9 mouse cellular contexts compared by ENCODE assay signal in genomic region chr5:5494269-5495005, GRCm38 (mm10). TPM values are rescaled to one million over a fixed set of nuclear protein-coding genes. Genes with fewer than 3 reads are reported as not detected.
A peak's percentile ranks its signal among the peaks of the same experiment; 100 is the strongest.
DNase-seq lines count a peak whose midpoint lies in the region; ATAC-seq and TF ChIP-seq lines count a peak whose summit lies in the region.
"Had no signal": no experiment of that assay in that cellular context is flagged by ENCODE, and none has a peak within 500 bp of the region (broad histone marks: within the 10 kb centered on the region; RNA-seq: fewer than 3 reads in every experiment).

No protein-coding gene starts in this region.

- TF ChIP-seq CTCF in layer of hippocampus, adult 2 months (conservative IDR thresholded peaks at IDR 0.05), result peak; percentile 96
- peak; percentile 84 for TF ChIP-seq CTCF in heart, postnatal 0 days (IDR thresholded peaks at IDR 0.05; ENCODE audit: low read depth)

- H3K27ac ChIP-seq in layer of hippocampus, adult 2 months, result no peak overlapping the region
- H3K27ac ChIP-seq in ES-E14 (ENCODE audit: insufficient read depth, low read depth, low read length, poor library complexity, severe bottlenecking), result no peak overlapping the region
- no peak overlapping the region for H3K27ac ChIP-seq in heart, postnatal 0 days (ENCODE audit: low read depth)
- no peak overlapping the region for H3K27ac ChIP-seq in limb, embryonic 14.5 days (replicated peaks; ENCODE audit: low read depth, low read length)
- H3K27ac ChIP-seq: embryonic facial prominence, embryonic 15.5 days had no signal

- no peak overlapping the region for H3K4me2 ChIP-seq in heart, postnatal 0 days (ENCODE audit: low read depth, low read length)
- H3K4me2 ChIP-seq in limb, embryonic 14.5 days (replicated peaks; ENCODE audit: low read depth, low read length, severe bottlenecking), result no peak overlapping the region
- H3K4me2 ChIP-seq: embryonic facial prominence, embryonic 15.5 days had no signal

- H3K27me3 ChIP-seq in heart, postnatal 0 days (ENCODE audit: control insufficient read depth, insufficient read depth, low read length), result no peaks in the 10 kb centered on the region
- no peaks in the 10 kb centered on the region for H3K27me3 ChIP-seq in limb, embryonic 14.5 days (ENCODE audit: control insufficient read depth, insufficient read depth, low read length)
- H3K27me3 ChIP-seq: embryonic facial prominence, embryonic 15.5 days had no signal

- no peak overlapping the region for H3K4me3 ChIP-seq in layer of hippocampus, adult 2 months
- H3K4me3 ChIP-seq in ES-E14 (ENCODE audit: insufficient read depth in 1 of 2, low read depth in 1 of 2, low read length in 2 of 2, poor library complexity in 1 of 2, severe bottlenecking in 1 of 2), result 0 out of 4 replicates have a peak overlapping the region, but pooled peaks of 1 of the 2 experiments have one; percentile 24
- H3K4me3 ChIP-seq in heart, postnatal 0 days (ENCODE audit: low read depth, low read length), result no peak overlapping the region
- H3K4me3 ChIP-seq in limb, embryonic 14.5 days (replicated peaks; ENCODE audit: low read length), result no peak overlapping the region
- H3K4me3 ChIP-seq: embryonic facial prominence, embryonic 15.5 days had no signal

- no peaks in the 10 kb centered on the region for H3K9me3 ChIP-seq in ES-E14 (ENCODE audit: control insufficient read depth, insufficient read depth, low read depth, low read length)
- H3K9me3 ChIP-seq in heart, postnatal 0 days (replicated peaks; ENCODE audit: control insufficient read depth, low read length), result 0 out of 2 replicates have a peak, but pooled peaks cover 4% of the 10 kb centered on the region
- no peaks in the 10 kb centered on the region for H3K9me3 ChIP-seq in limb, embryonic 14.5 days (ENCODE audit: control insufficient read depth, low read length)
- H3K9me3 ChIP-seq: embryonic facial prominence, embryonic 15.5 days had no signal

- ATAC-seq in heart, postnatal 0 days (ENCODE audit: insufficient read depth, low read depth), result 0 out of 2 replicates have a peak, but pooled peaks have one; percentile 27
- no peak; the same call in 1 of the 2 replicates for ATAC-seq in limb, embryonic 14.5 days (ENCODE audit: low FRiP score, low read depth)

- no peaks in the 10 kb centered on the region for H3K4me1 ChIP-seq in ES-E14 (ENCODE audit: control insufficient read depth in 2 of 2, insufficient read depth in 2 of 2, low read length in 2 of 2, poor library complexity in 1 of 2)
- no peaks in the 10 kb centered on the region for H3K4me1 ChIP-seq in heart, postnatal 0 days (ENCODE audit: control insufficient read depth, insufficient read depth)
- no peaks in the 10 kb centered on the region for H3K4me1 ChIP-seq in limb, embryonic 14.5 days (ENCODE audit: control insufficient read depth, insufficient read depth, low read length)
- H3K4me1 ChIP-seq: embryonic facial prominence, embryonic 15.5 days had no signal

- no peaks in the 10 kb centered on the region for H3K36me3 ChIP-seq in ES-E14 (ENCODE audit: control insufficient read depth, insufficient read depth, low read length, poor library complexity, severe bottlenecking)
- H3K36me3 ChIP-seq in heart, postnatal 0 days (replicated peaks; ENCODE audit: control insufficient read depth, insufficient read depth, low read length), result no peaks in the 10 kb centered on the region
- no peaks in the 10 kb centered on the region for H3K36me3 ChIP-seq in limb, embryonic 14.5 days (ENCODE audit: control insufficient read depth, insufficient read depth, low read length)
- H3K36me3 ChIP-seq: embryonic facial prominence, embryonic 15.5 days had no signal

- no peak for TF ChIP-seq EP300 in heart, postnatal 0 days (IDR thresholded peaks at IDR 0.05; ENCODE audit: low read depth)

- no peak overlapping the region for H3K9ac ChIP-seq in ES-E14 (ENCODE audit: insufficient read depth, low read depth, low read length, poor library complexity, severe bottlenecking)
- H3K9ac ChIP-seq in heart, postnatal 0 days (replicated peaks; ENCODE audit: low read depth, low read length), result no peak overlapping the region
- H3K9ac ChIP-seq in limb, embryonic 14.5 days (ENCODE audit: low read depth, low read length, severe bottlenecking), result no peak overlapping the region
- H3K9ac ChIP-seq: embryonic facial prominence, embryonic 15.5 days had no signal

- in situ Hi-C loops in ES-E14 (cut with MboI; ENCODE audit: low sequenced_read_pairs in 2 of 2, unreplicated experiment in 2 of 2), result loop anchor here (5.0 to 10.0 kb wide), 2 partner anchors 258 to 260 kb away; no protein-coding TSS in a partner anchor

- whole genome bisulfite sequencing in heart, postnatal 0 days, result 36% methylated on average over 16 of the region's 16 CpGs
- WGBS in limb, embryonic 14.5 days, result 42% methylated on average over 16 of the region's 16 CpGs

- DNase-seq in layer of hippocampus, adult 2 months (ENCODE audit: low spot score in 2 of 2), result peak; percentile 47 to 57
- no peak for DNase-seq in layer of hippocampus, postnatal 25 days (ENCODE audit: extremely low spot score in 1 of 2, low spot score in 1 of 2)
- DNase-seq in ES-E14 (ENCODE audit: low read depth, low spot score), result no peak
- DNase-seq in cerebellum, adult 9-10 months, result peak; percentile 69
- DNase-seq in heart, postnatal 0 days (ENCODE audit: low spot score), result peak; percentile 57
- peak; percentile 45 for DNase-seq in limb, embryonic 14.5 days (ENCODE audit: low spot score)
- DNase-seq in retina, embryonic 14.5 days (ENCODE audit: low spot score), result peak; percentile 81
- DNase-seq in urinary bladder, postnatal 36 days (ENCODE audit: low spot score in 2 of 2), result no peak

- TF ChIP-seq POLR2A in limb, embryonic 14.5 days (IDR thresholded peaks at IDR 0.05; ENCODE audit: borderline replicate concordance, extremely low read depth, insufficient read depth, insufficient read length), result no peak

TF ChIP-seq in ES-E14, 5 proteins besides CTCF, POLR2A, EP300 and RAD21:
- TF ChIP-seq HCFC1 (IDR thresholded peaks at IDR 0.05; ENCODE audit: borderline replicate concordance, insufficient read depth, low read length), result no peak
- TF ChIP-seq CHD2 (IDR thresholded peaks at IDR 0.05; ENCODE audit: low read depth, low read length), result no peak
- peak; percentile 85 for TF ChIP-seq ZC3H11A (IDR thresholded peaks at IDR 0.05; ENCODE audit: borderline replicate concordance, low read depth, low read length)
- TF ChIP-seq MAFK (IDR thresholded peaks at IDR 0.05; ENCODE audit: insufficient read depth, low read depth, low read length), result no peak
- TF ChIP-seq ZNF384 (IDR thresholded peaks at IDR 0.05; ENCODE audit: low read depth, low read length), result peak; percentile 98

RNA-seq across cellular contexts. Expression of gene 1700015F17Rik, which starts 15.5 kb away (rescaled TPM):
- not detected for total RNA-seq in layer of hippocampus, adult 2 months (2021)
- total RNA-seq in layer of hippocampus, postnatal 25 days (2021), result not detected
- total RNA-seq in ES-E14 (2012; rRNA removed), result not detected in 2 replicates
- not detected in 2 replicates for total RNA-seq in heart, postnatal 0 days (2014; rRNA removed; ENCODE audit: low replicate concordance)
- not detected in 2 replicates for polyA plus RNA-seq in heart, postnatal 0 days (2015; fragmentation: Nextera tagmentation; extraction: Ambion mirVana)
- not detected in 2 replicates for polyA plus RNA-seq in limb, embryonic 14.5 days (2012; rRNA removed)
- polyA plus RNA-seq in limb, embryonic 14.5 days (2014; fragmentation: Nextera tagmentation; extraction: Ambion mirVana), result not detected in 2 replicates
- polyA plus RNA-seq: embryonic facial prominence, embryonic 15.5 days had no signal

RNA-seq across cellular contexts. Expression of gene Cldn12, which starts 20.3 kb away (rescaled TPM):
- total RNA-seq in layer of hippocampus, adult 2 months (2021), result 10 to 100 TPM; 32.0 to 33.5 TPM
- total RNA-seq in layer of hippocampus, postnatal 25 days (2021), result 10 to 100 TPM; 27.3 TPM
- 42.9 and 52.7 TPM in 2 replicates for total RNA-seq in ES-E14 (2012; rRNA removed)
- total RNA-seq in heart, postnatal 0 days (2014; rRNA removed; ENCODE audit: low replicate concordance), result 14.5 and 16.8 TPM in 2 replicates
- 12.6 and 12.7 TPM in 2 replicates for polyA plus RNA-seq in heart, postnatal 0 days (2015; fragmentation: Nextera tagmentation; extraction: Ambion mirVana)
- 20.2 and 22.9 TPM in 2 replicates for polyA plus RNA-seq in limb, embryonic 14.5 days (2012; rRNA removed)
- polyA plus RNA-seq in limb, embryonic 14.5 days (2014; fragmentation: Nextera tagmentation; extraction: Ambion mirVana), result 13.6 and 15.8 TPM in 2 replicates

Comparison
In these comparisons a context has a peak if more than half of its experiments do, and no peak if none do; other contexts are left out.
1. DNase-seq: peak in layer of hippocampus, adult 2 months (2 of 2), cerebellum, adult 9-10 months (single experiment), heart, postnatal 0 days (single experiment), limb, embryonic 14.5 days (single experiment) and retina, embryonic 14.5 days (single experiment); none in layer of hippocampus, postnatal 25 days (0 of 2), ES-E14 (single experiment) and urinary bladder, postnatal 36 days (0 of 2).